Mouse (Mus musculus) cortical plate, adult 2 months (tissue): ENCODE measurements around the gene Lrrc28.

Experiments
- CTCF ChIP-seq: fragments of 200-500 bp; IDR thresholded peaks from 2 replicates; pipeline ENCODE4 v1.5.1; 2011; ENCODE audit warnings: mild to moderate bottlenecking, control low read depth, low read length; ENCODE audit not compliant: insufficient read depth; ENCODE audit errors: extremely low read depth
- POLR2A ChIP-seq: fragments of 200-500 bp; IDR thresholded peaks from 2 replicates; pipeline ENCODE4 v1.6.1; 2011; ENCODE audit warnings: mild to moderate bottlenecking, low read length, control low read depth; ENCODE audit not compliant: insufficient read depth; ENCODE audit errors: extremely low read depth

DNA sequence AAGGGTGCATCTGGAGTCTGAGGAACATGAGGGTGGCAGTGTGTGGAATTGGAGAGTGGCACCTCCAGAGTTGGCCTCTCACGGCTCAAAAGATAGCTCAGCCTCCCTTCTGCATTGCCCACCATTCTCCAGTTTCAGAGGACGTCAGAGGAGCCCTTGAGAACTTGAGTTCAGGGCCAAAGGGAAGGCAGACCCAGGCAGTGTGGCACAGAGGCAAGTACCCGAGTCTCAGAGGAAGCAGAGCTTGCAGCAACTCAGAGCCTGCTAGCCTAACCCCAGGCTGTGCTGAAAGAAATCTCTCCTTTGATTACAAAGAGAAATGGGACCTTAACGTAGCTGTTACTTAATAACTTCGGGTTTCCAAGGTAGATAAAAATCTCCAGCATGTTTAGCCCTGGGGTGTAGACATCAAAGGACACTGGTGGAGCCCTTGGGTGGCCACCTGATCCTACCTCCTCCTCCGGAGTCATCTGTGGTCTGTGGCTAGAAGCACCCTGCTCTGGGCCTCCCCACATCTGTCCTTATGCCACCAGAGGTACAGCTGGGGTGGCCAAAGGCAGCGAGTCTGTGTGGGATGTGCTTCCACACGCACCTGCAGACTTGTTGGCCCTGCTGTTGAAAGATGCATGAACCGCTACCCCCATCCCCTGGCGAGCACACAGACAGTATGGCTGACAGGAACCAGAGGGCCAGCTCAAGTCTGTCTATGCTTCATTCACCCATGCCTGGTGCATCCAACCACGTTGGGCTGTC, 144.8 kb downstream of the Lrrc28 start:
- no peak for TF ChIP-seq CTCF
- TF ChIP-seq POLR2A: no peak
